ENCODE assay signal across 10 mouse cellular contexts in the genomic region with DNA sequence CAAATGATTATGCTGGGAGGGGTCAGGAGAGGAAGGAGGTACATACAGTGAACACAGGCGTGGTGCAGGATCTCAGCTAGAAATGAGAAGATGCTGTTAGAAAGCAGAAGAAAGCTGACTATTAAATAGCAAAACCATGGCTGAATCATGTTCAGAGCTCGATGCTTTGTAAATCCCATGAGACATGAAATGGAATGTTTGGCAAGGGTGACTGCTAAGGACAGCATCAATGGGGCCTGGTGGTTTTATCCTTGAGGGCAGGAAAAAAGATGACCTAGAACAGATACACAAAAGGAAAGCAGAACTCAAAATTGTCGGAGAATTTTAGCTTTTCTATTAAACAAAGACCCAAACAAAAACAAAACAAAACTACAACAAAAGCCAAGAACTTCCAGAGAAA.
"Had no signal": no experiment of that assay in that cellular context is flagged by ENCODE, and none has a peak within 500 bp of the region (broad histone marks: within the 10 kb centered on the region; RNA-seq: fewer than 3 reads in every experiment).

No protein-coding gene starts in this region.

- DNase-seq: kidney, adult 9 months; kidney, postnatal 14 days; layer of hippocampus, adult 9-11 months; liver; lung, adult 18-20 months; lung, postnatal 10 days; lung, postnatal 36 days; right cerebral cortex, postnatal 25 days; thymus, adult 2 months; thymus, postnatal 25 days had no signal
